Mouse (Mus musculus) layer of hippocampus, postnatal 36 days (tissue): ENCODE data around the gene Clptm1l. TPM values are rescaled to one million over a fixed set of nuclear protein-coding genes. Genes with fewer than 3 reads are reported as not detected.

Experiments used
- DNase-seq, 2 experiments: peaks; one replicate each; pipeline ENCODE4 v3.0.0; 2022
- total RNA-seq, 2 experiments: library from RNA; stranded (reverse); gene quantifications; 2 replicates each; pipeline ENCODE4 v1.2.3; 2021

Gene Clptm1l
- total RNA-seq: 100 to 1,000 TPM; 124 to 131 TPM

DNA sequence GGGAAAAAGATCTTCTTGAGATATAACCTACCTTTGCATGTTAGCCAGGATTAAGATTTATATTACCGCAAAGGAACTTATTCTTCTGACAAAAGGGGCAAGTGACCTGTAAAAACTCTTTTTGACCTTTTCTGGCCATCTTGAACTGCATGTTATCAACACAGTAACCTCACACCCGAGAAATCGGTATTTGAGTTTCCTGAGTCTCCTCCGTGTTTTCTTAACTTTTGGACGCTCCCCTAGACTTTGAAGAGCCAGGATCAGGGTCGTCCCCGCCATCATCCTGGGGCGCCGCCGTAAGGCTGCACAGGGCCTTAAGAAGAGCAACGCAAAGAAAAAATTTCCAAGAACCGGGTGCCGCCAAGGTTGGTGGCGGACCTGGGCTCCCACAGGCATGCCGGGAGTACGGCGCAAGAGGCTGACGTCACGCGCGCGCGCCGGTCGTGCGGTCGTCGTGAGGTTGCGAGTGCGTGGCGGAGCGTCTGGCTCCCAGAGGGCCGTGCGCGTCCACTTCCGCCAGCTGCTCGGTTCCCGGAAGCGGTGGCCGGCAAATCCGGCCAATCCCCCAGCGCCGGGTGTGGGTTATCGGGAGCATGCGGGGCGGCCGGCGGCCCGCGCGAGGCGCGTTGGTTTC, at the start of gene Clptm1l:
TSS of gene Clptm1l (plus strand) at position 485 of the 634 bp plus-strand sequence.
- peak; percentile 98 to 99 for DNase-seq

DNA sequence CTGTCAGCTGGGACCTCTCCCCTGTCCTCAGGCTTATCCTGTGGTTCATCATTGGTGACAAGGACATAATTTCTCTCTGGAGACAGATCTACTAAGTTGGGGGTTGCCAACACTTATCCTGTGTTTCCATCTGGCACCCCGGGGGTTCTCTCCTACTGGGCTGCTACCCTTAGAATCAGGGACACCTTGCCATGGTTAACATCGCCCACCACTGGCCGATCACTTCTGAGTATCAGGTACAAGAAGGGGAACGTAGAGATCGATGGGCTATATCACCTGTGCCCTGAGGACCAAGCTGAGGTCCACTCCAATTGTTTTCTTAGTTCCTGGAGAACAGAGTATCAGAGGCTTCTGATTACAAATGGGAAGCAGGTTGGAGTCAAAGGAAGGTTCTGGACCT, 39.6 kb upstream of the Clptm1l start:
- no peak for DNase-seq

DNA sequence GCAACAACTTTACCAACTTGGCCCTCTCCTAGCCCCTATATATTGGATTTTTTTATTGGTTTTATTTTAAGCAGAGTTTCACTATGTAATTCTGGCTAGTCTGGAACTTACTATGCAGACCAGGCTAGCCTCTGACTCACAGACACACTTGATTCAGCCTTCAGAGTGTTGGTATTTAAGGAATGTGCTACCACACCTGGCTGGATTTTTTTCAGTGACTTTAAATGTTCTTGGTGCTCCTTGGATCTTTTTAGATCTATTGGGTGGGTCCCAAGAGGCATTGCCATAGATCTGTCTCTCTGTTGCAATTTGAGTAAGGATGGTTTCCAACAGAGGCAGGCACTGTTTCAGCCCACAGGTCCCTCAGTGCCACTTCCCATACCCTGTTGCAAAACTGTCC, 28.8 kb upstream of the Clptm1l start:
- DNase-seq: no peak

DNA sequence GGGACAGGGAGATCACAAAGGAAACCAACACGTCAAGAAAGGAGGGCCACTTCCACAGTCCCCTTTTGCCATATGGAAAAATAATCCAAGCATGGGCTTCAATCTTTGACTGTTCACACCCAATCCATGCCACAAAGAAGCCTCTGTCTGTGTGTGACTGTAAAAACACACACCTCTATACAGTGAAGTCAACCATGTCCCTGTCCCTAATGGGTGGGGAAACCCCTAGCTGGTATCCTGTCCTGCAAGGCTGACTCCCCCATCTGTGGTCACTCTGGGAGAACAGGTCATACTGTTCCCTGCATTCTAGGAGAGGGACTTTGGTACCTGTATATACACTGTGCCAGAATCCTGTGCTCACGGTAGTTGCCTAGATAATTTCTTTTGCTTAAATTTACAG, 26.5 kb upstream of the Clptm1l start:
- DNase-seq: no peak

DNA sequence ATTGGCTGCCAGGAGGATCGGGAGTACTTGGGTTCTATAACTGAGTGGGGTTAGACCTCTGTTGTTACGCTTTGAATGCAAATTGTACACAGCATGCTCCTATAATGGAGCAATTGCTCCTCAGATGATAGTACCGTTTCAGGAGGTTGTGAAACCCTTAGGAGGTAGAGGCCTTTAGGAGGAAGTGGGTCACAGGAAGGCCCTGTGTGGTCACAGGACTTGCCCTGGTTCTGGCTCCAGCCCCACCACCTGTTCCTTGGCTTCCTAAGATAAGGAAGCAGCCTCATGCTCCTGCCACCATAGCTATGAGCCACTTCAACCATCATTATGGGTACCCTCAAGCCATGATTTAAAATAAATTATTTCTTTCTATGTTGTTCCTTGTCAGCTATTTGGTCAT, 12.3 kb upstream of the Clptm1l start:
- DNase-seq: no peak

DNA sequence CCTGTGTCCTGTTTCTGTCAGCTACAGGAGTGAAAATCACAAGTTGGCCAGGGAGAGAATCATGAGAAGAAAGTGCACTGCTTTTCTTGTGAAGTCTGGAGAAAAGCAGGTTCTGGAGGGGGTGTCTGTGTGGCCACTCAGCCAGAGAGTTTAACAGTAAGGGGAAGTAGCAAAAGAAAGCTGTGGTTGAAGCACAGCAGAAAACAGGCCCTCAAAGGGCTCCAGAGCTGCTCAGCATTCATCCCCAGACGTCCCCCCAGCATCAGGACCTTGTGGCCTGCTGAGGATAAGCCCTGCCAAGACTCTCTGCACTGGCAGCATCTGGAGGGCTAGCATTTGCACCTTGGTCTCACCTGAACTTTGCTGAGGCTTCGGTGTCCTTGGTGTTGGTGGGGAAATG, 11.3 kb upstream of the Clptm1l start:
- DNase-seq: no peak

DNA sequence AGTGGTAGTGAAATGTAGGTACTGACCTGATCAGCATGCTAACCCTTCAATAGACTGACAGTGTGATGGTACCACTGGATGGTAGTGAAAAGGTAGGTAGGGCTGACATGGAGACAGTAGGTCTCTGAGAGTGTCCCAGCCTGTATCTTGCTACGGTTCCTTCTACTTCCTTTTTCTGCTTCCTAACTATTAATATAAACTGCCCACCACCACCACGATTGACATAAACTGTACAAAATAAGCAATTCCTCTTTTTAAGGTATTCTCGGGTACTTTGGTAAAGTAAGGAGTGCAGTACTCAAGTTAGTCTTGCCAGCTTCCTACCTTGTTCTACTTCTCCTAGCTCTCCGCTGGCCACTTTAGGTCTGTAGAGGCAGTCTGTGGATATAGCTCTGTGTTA, 7.5 kb upstream of the Clptm1l start:
- DNase-seq: no peak

DNA sequence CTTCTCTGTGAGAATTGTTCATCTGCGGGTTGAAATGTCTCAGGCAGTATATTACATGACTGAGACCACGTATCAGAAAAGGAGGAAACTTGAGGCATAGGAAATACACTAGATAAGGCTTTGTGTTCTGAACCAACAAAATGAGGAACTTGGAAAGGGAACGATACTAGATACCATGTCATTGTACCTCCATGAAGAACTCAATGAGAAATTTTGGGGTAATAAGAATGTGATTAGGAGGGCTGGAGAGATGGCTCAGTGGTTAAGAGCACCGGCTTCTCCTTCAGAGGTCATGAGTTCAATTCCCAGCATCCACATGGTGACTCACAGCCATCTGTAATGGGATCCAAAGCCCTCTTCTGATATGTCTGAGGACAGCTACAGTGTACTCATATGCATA, 3.6 kb upstream of the Clptm1l start:
- DNase-seq: no peak

DNA sequence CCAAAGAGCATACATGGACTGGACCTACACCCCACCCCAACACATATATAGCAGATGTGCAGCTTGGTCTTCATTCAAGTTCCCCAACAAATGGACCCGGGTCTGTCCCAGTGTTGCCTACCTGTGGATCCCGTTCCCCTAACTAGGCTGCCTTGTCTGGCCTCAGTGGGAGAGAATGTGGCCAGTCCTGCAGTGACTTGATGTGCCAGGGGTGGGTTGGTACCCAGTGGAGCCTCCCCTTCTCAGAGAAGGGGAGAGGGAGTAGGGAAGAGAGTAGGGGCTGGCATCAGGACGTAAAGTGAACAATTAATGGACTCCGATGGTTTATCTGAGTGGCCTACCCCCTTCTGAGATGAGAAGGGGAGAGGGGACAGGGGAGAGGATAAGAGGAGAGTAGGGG, 760 bp upstream of the Clptm1l start:
- DNase-seq: no peak

DNA sequence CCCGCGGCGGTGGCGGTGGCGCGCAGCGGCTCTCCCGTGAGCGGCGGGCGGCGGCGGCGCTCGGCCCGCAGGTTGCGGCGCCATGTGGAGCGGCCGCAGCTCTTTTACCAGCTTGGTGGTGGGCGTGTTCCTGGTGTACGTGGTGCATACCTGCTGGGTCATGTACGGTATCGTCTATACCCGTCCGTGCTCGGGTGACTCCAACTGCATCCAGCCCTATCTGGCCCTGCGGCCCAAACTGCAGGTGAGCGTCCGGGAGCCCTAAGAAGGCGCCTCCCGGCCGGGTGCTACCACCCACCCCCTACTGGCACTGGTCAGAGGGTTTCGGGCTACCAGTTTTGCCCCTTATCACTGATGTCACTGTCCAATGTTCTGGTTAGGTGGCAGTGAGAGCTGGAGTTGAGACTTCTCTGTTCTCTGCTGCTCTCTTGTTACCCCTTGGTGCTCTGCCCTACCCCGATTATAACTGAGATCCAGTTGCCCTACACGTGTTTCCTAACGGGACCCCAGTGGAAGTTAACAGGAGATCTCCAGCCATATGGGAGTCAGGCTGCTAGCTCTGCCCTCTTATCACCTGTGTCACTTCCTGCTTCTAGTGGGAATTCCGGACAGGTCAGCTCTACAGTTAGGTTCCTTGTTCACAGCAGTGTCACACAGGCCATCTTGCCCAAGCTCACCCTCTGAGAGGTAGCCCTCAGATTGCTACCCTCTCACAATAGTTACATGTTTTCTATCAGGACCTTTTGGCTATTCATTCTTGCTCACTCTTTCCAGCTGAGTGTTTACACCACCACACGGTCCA, 551 bp downstream of the Clptm1l start:
- no peak for DNase-seq

DNA sequence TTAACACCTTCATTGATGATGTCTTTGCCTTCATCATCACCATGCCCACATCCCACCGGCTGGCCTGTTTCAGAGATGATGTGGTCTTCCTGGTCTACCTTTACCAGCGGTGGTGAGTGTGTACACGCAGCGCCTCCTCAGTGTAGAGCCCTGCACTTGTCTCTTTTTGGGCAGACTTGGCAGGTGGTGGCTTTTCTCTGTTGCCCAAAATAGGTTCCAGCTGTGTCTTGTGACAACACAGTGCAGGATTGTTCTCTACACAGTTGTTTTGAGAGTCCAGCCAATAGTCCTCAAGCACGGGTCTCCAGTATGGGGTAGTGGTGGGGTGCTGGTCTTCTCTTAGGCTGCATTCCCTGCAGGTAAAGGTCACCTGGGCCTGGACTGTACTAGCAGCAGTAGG, 14.6 kb downstream of the Clptm1l start:
- no peak for DNase-seq

DNA sequence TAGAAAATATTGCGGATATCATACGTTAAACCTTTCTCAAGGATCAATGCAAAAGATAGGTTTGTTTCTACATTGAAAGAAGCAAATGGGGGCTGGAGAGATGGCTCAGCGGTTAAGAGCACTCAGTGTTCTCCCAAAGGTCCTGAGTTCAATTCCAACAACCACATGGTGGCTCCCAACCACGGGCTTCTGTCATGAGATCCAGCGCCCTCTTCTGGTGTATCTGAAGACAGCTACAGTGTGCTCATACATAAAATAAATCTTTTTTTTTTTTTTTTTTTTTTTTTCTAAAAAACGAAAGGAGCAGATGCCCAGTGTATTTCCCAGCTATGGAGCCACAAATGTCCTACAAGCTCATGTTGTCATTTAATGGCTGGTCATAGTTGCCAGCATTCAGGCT, 16.8 kb downstream of the Clptm1l start:
- no peak for DNase-seq

DNA sequence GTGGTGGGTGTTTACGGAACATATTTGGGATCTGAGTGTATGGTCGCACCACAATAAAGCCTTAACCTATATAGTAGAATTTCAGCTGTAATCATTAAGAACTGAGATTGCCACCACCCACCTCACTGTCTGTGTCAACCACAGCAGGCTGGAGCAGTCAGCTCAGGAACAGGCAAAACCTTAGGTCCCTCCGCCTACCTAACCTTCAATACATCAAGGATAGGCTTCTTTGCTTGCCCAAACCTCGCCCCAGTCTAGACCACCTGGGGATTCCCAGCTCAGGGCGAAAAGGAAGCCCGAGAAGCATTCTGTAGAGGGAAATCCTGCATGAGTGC, 22.6 kb downstream of the Clptm1l start:
- no peak for DNase-seq

DNA sequence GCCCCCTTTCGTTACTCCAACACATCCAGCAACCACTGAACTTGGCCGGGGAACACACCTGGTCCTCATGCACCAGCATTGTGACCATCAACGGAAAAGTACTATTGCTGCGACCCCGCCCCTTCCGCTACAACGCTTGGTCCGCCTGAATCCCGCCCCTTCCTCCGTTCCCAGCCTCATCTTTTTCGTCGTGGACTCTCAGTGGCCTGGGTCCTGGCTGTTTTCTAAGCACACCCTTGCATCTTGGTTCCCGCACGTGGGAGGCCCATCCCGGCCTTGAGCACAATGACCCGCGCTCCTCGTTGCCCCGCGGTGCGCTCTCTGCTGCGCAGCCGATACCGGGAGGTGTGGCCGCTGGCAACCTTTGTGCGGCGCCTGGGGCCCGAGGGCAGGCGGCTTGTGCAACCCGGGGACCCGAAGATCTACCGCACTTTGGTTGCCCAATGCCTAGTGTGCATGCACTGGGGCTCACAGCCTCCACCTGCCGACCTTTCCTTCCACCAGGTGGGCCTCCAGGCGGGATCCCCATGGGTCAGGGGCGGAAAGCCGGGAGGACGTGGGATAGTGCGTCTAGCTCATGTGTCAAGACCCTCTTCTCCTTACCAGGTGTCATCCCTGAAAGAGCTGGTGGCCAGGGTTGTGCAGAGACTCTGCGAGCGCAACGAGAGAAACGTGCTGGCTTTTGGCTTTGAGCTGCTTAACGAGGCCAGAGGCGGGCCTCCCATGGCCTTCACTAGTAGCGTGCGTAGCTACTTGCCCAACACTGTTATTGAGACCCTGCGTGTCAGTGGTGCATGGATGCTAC, 23.1 kb downstream of the Clptm1l start, which contains the start of gene Tert:
TSS of gene Tert (plus strand) at position 167 of the 805 bp plus-strand sequence.
- peak; percentile 34 to 36 for DNase-seq

DNA sequence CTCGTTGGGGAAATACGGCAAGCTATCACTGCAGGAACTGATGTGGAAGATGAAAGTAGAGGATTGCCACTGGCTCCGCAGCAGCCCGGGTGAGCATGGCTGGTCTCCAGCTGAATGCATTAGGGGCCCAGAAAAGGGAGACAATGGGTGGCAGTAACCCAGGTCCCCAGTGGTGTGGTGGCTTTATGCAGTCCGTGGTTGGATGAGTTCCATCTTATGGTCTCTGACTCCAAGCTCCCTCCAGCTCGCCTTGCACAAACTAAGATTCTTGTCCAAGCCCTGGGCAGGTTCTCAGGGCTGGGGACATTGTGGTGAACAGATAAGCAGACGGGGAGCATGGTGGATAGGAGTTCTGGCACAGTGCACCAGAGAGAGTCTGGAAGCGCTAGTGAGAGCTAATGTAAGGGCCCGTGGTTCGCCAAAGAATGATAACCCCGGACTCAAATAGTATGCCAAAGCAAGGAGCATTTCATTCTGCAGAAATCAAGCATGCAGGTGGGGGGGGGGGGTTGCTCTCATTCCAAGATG, 24.8 kb downstream of the Clptm1l start:
- DNase-seq: no peak

DNA sequence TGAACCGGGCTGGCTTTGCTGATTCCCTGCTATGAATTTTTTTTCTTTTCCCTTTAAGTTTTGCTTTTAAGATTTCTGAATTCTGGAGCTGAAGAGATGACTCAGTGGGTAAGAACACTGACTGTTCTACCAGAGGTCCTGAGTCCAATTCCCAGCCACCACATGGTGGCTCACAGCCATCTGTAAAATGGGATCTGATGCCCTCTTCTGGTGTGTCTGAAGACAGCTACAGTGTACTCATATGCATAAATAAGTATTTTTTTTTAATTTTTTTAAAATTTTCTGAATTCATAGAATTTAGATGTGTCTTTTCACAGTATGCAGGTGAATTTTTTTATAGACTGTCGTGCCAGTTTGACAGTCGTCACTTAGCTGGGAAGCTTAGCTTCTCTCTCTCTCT, 28.0 kb downstream of the Clptm1l start:
- no peak for DNase-seq

DNA sequence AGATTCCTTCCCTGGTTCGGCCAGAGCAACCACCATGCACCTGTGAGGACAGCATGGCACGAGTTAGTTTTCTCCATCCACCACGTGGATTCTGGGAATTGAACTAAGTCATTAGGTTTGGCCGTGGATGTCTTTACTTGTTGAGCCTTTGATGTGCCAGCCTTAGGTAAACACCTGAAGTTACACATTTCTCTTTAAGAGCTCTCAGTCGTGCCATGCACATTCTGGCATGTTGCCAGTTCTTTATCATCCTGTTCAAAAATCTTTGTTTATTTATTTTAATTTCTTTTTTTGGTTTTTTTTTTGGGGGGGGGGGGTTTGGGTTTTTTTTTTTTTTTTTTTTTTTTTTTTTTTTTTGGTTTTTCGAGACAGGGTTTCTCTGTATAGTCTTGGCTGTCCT, 34.0 kb downstream of the Clptm1l start:
- DNase-seq: no peak

DNA sequence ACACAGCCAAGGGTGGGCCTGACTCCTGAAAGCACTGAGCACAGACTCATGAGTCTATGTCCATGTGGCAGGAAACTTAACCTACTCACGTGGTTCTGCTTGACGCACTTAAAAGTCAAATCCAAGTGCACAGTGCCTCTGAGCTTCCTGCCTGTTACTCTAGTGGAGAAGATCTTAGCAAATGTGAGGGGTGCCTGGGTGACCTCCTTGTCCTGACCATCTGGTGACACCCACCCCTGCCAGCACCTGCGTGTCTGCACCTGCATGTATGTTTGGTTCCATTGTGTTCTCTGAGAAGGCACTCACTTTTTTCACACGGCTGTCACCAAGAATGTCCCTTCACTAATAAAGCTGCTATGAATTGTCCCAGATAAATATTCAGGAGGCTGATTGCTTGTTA, 37.5 kb downstream of the Clptm1l start:
- DNase-seq: no peak

DNA sequence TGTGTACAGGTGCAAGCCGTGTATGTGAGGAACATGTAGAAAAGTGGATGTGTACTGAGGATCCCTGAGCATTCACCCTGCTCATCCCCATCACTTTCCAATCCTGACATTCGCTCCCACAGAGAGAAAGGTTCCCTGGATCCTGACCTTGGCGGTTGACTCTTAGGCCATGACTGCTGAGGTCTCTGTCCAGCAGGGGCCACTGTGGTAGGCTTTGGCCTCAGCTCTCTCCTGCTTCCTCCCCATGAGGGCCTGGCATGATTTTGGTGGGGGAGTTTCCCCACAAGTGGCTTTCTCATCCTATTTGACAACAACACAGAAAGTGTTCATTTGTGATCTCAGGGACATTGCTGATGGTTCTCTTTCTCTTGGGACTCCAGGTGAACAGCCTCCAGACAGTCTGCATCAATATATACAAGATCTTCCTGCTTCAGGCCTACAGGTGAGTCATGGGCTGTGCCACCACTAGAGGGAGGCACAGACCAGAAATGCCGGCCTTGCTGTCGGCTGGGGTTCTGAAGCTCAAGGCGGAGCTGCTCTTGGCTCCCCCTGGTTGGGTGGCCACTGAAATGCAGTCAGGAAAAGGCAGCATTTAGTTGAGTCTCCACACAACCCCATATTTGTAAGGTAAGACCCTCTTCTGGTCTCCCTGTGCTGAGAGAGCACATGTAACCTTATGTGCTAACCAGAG, 42.7 kb downstream of the Clptm1l start:
- peak; percentile 44 to 45 for DNase-seq

DNA sequence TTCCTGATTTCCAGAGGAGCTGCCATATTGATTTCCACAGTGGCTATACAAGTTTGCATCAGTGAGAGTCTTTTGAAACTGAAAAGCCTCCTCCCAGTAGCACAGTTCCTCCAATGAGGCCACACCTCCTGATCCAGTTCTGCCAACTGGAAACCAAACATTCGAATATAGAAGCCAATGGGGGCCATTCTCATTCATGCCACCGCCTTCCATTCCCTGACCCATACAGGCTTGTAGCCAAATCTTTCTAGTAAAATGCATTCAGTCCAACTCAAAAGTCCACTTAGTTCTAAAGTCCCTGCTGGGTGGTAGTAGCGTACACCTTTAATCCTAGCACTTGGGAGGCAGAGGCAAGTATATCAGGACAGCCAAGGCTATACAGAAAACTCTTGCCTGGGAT, 49.5 kb downstream of the Clptm1l start:
- no peak for DNase-seq

DNA sequence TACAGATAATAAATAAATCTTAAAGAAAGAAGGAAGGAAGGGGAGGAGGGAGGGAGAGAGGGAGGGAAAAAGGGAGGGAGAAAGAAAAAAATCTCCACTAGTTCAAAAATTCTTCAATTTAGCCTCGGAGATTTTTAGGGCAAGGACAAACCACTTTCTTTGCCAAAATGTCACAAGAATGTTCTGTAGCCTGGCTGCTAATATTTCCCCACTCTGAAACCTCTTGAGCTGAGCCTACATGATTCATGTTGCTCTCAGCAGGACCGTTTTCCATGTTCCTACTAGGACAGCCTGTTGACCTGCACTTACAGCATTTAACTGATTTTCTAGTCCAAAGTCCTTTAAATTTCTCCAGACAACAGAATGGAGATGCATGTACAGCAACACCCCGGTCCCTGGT, 51.2 kb downstream of the Clptm1l start:
- no peak for DNase-seq

DNA sequence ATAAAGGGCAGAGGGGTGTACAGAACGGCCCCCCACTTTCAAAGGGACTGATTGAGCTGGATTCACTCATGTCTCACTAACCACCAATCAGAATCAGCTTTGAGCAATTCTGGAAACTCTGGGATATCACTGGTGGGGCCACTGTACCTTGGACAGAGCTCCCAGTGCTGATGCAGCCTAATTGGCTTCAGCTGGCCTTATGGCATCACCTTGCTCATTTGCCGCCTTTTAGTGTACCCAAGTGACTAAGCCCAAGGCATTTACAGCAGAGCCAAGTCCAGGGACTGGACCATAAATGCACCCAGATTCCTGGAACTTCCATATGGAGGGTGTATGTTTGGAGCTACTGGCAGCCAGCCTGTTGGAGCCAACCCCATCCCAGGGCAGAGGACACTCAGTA, 55.1 kb downstream of the Clptm1l start:
- DNase-seq: no peak
